Mouse (Mus musculus): ENCODE measurements around the gene Fam189a1. TPM values are rescaled to one million over a fixed set of nuclear protein-coding genes. Genes with fewer than 3 reads are reported as not detected.

Gene Fam189a1
- total and polyA plus RNA-seq, 3 experiments: not detected

DNA sequence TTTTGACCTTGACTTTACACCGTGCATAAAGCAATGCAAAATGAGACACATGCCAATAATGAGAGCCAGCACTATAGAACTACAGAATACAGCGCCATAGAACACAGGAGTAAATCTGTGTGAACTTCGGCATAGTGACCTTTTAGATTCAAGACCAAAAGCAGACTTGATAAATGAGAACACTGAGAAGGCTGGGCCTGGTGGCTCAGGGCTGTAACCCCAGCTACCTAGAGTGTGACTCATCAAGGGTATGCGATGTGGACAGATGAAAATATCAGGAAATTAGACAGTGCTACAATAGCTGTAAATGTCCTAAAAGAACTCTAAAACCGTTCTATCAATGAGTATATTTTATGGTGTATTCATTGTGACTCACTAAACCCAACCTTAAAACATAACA lies 276.0 kb downstream of the Fam189a1 start:
- Histone ChIP-seq H3K79me2 (ENCODE audit: control insufficient read depth, insufficient read depth, low read length, poor library complexity) (no peaks in the 10 kb centered on the region), H3K4me1 (ENCODE audit: control insufficient read depth in 1 of 2, insufficient read depth in 2 of 2, low read length in 2 of 2) (no peaks in the 10 kb centered on the region)
- no peak for DNase-seq (ENCODE audit: low read depth, low spot score)

DNA sequence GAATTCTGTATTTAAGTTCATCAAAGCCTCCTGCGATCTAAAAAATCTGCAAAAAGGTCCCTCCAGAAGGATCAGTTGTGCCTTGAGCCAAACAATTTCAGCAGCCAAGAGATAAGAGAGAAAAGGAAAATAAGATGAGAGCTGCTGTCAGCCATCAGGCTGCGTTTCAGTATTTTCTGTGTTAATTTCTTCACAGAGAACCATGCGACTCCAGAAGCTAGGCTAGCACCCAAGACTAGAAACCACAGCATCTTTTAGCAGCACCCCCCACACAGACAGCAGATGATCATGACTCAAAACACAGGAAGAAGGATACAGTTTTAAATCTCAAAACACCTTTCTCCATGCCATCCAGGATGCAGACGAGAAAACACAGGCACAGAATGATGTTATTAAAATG lies 281.4 kb downstream of the Fam189a1 start:
- H3K9me3 ChIP-seq (replicated peaks; ENCODE audit: insufficient read depth, low read length): no peaks in the 10 kb centered on the region
- peaks cover 0 to 8% of the 10 kb centered on the region in 2 experiments; a peak in 2 of 4 replicates for H3K4me1 ChIP-seq (ENCODE audit: control insufficient read depth in 1 of 2, insufficient read depth in 2 of 2, low read length in 2 of 2)
- no peak overlapping the region for H3K4me3 ChIP-seq (ENCODE audit: control insufficient read depth in 1 of 2, insufficient read depth in 1 of 2, low read depth in 2 of 2, low read length in 2 of 2)
- TF ChIP-seq MEF2A (IDR thresholded peaks at IDR 0.05; ENCODE audit: extremely low read depth, insufficient replicate concordance, low read depth, low read length, poor library complexity, severe bottlenecking): no peak
- no peak for TF ChIP-seq GATA1 (IDR thresholded peaks at IDR 0.05; ENCODE audit: low read depth, low read length)
- no peak for TF ChIP-seq ZNF384 (IDR thresholded peaks at IDR 0.05; ENCODE audit: low read depth, low read length)
- TF ChIP-seq GABPA (IDR thresholded peaks at IDR 0.05; ENCODE audit: low read depth, low read length): no peak
- no peak for TF ChIP-seq NRF1 (IDR thresholded peaks at IDR 0.05; ENCODE audit: insufficient read depth, low read depth, low read length, poor library complexity, severe bottlenecking)
- TF ChIP-seq USF1 (IDR thresholded peaks at IDR 0.05; ENCODE audit: low read depth, low read length): no peak
- no peak for TF ChIP-seq CHD2 (IDR thresholded peaks at IDR 0.05; ENCODE audit: low read length)
- no peak for TF ChIP-seq SMC3 (IDR thresholded peaks at IDR 0.05; ENCODE audit: low read depth, low read length)
- no peak for TF ChIP-seq ZKSCAN1 (IDR thresholded peaks at IDR 0.05; ENCODE audit: low read depth, low read length)
- no peak for TF ChIP-seq POLR2AphosphoS2 (IDR thresholded peaks at IDR 0.05; ENCODE audit: low read length)
- no peak for TF ChIP-seq USF2 (IDR thresholded peaks at IDR 0.05; ENCODE audit: borderline replicate concordance in 1 of 2, insufficient read depth in 1 of 2, low read depth in 1 of 2, low read length in 2 of 2)
- peaks cover 0 to 8% of the 10 kb centered on the region in 2 experiments; a peak in 2 of 4 replicates for H3K36me3 ChIP-seq (ENCODE audit: control insufficient read depth in 1 of 2, insufficient read depth in 2 of 2, low read length in 2 of 2)
- DNase-seq (ENCODE audit: low read depth, low spot score): no peak
- H3K79me2 ChIP-seq (ENCODE audit: control insufficient read depth, insufficient read depth, low read length, poor library complexity): peaks cover 16% of the 10 kb centered on the region
- no peak overlapping the region for H3K9ac ChIP-seq (ENCODE audit: control insufficient read depth, low read depth, low read length, poor library complexity, severe bottlenecking)
- H3K27ac ChIP-seq (ENCODE audit: control insufficient read depth, low read depth, low read length): no peak overlapping the region
- no peaks in the 10 kb centered on the region for H3K27me3 ChIP-seq (ENCODE audit: control insufficient read depth in 1 of 2, insufficient read depth in 2 of 2, low read length in 2 of 2)

More for the DNA sequence above, 276.0 kb downstream of the Fam189a1 start:
- no peak for TF ChIP-seq MEF2A (IDR thresholded peaks at IDR 0.05; ENCODE audit: extremely low read depth, insufficient replicate concordance, low read depth, low read length, poor library complexity, severe bottlenecking)
- no peak for TF ChIP-seq MXI1 (IDR thresholded peaks at IDR 0.05; ENCODE audit: low read depth, low read length)
- no peak for TF ChIP-seq NRF1 (IDR thresholded peaks at IDR 0.05; ENCODE audit: insufficient read depth, low read depth, low read length, poor library complexity, severe bottlenecking)
- TF ChIP-seq HCFC1 (IDR thresholded peaks at IDR 0.05; ENCODE audit: low read depth, low read length): no peak
- no peak for TF ChIP-seq ELF1 (IDR thresholded peaks at IDR 0.05; ENCODE audit: low read depth, low read length)
- no peak for TF ChIP-seq EP300 (IDR thresholded peaks at IDR 0.05; ENCODE audit: low read depth in 1 of 2, low read length in 2 of 2)
- no peaks in the 10 kb centered on the region for H3K9me3 ChIP-seq (replicated peaks; ENCODE audit: insufficient read depth, low read length)
- H3K4me3 ChIP-seq (ENCODE audit: control insufficient read depth in 1 of 2, insufficient read depth in 1 of 2, low read depth in 2 of 2, low read length in 2 of 2): no peak overlapping the region
- no peak overlapping the region for H3K27ac ChIP-seq (ENCODE audit: control insufficient read depth, low read depth, low read length)
- no peaks in the 10 kb centered on the region for H3K27me3 ChIP-seq (ENCODE audit: control insufficient read depth in 1 of 2, insufficient read depth in 2 of 2, low read length in 2 of 2)
- no peaks in the 10 kb centered on the region for H3K36me3 ChIP-seq (ENCODE audit: control insufficient read depth in 1 of 2, insufficient read depth in 2 of 2, low read length in 2 of 2)
- H3K9ac ChIP-seq (ENCODE audit: control insufficient read depth, low read depth, low read length, poor library complexity, severe bottlenecking): no peak overlapping the region
